Mouse (Mus musculus) liver, embryonic 16.5 days (tissue): ENCODE measurements around the gene Golph3l. TPM values are rescaled to one million over a fixed set of nuclear protein-coding genes. Genes with fewer than 3 reads are reported as not detected.
A peak's percentile ranks its signal among the peaks of the same experiment; 100 is the strongest.

Experiments
- ATAC-seq: fragments of 200-750 bp; cut with Nextera tagmentation; 2 replicates; pipeline ENCODE4 v1.8.0; 2017; ENCODE audit warnings: low read depth, mild to moderate bottlenecking, moderate number of reproducible peaks, moderate library complexity
- H3K27ac ChIP-seq: fragments of 300-500 bp; sonication (generic); 2 replicates; pipeline ENCODE4 v1.5.1; 2014; ENCODE audit warnings: mild to moderate bottlenecking, low read length
- H3K27me3 ChIP-seq: fragments of 300-500 bp; sonication (generic); 2 replicates; pipeline ENCODE4 v1.6.1; 2014; ENCODE audit warnings: low read depth, low read length, mixed read lengths; ENCODE audit not compliant: control insufficient read depth, insufficient read depth
- H3K36me3 ChIP-seq: fragments of 300-500 bp; sonication (generic); 2 replicates; pipeline ENCODE4 v1.6.1; 2014; ENCODE audit warnings: mild to moderate bottlenecking; ENCODE audit not compliant: control insufficient read depth, insufficient read depth
- H3K4me1 ChIP-seq: fragments of 300-500 bp; sonication (generic); 2 replicates; pipeline ENCODE4 v1.6.1; 2014; ENCODE audit warnings: low read depth, low read length, mixed read lengths; ENCODE audit not compliant: control insufficient read depth
- H3K4me2 ChIP-seq: fragments of 300-500 bp; sonication (generic); 2 replicates; pipeline ENCODE4 v1.6.1; 2014; ENCODE audit warnings: low read depth, low read length, mixed read lengths
- H3K4me3 ChIP-seq: fragments of 300-500 bp; sonication (generic); 2 replicates; pipeline ENCODE4 v1.5.1; 2014; ENCODE audit warnings: low read depth, mild to moderate bottlenecking, low read length
- H3K9ac ChIP-seq: fragments of 300-500 bp; sonication (generic); 2 replicates; pipeline ENCODE4 v1.6.1; 2014; ENCODE audit warnings: low read depth, low read length
- H3K9me3 ChIP-seq: fragments of 300-500 bp; sonication (generic); replicated peaks from 2 replicates; pipeline ENCODE4 v1.6.1; 2016; ENCODE audit warnings: low read length; ENCODE audit not compliant: control insufficient read depth
- WGBS: fragments of 180-500 bp; shearing (Covaris S2); extraction: QIAGEN DNeasy Blood & Tissue Kit; methylation state at CpG from one replicate; pipeline ENCODE4 v1.1.7; 2014; ENCODE audit not compliant: insufficient replicate concordance; 5-methylcytosine and 5-hydroxymethylcytosine counted together
- polyA plus RNA-seq: library from polyadenylated mRNA; unstranded; fragments of >200 nt; fragmentation: Nextera tagmentation; extraction: Ambion mirVana; gene quantifications from 2 replicates; pipeline ENCODE4 v1.2.1, GENCODE M21; 2015

Golph3l gene
- polyA plus RNA-seq, 1 experiment from 2014 or later: 33.2 TPM

GRCm38 (mm10) chr3:95560738-95561137 lies 28.0 kb upstream of the Golph3l start:
- 80% methylated on average over 3 of the region's 3 CpGs for WGBS
- no peak for ATAC-seq
- Histone ChIP-seq H3K4me2 (no peak overlapping the region), H3K4me1 (no peaks in the 10 kb centered on the region), H3K9me3 (no peaks in the 10 kb centered on the region), H3K27me3 (no peaks in the 10 kb centered on the region), H3K4me3 (no peak overlapping the region), H3K9ac (no peak overlapping the region), H3K27ac (no peak overlapping the region), H3K36me3 (no peaks in the 10 kb centered on the region)

- H3K4me1 ChIP-seq: no peaks in the 10 kb centered on the region
- H3K4me2 ChIP-seq: no peak overlapping the region
- H3K9ac ChIP-seq: no peak overlapping the region
- no peaks in the 10 kb centered on the region for H3K9me3 ChIP-seq
- 60% methylated on average over 2 of the region's 2 CpGs for WGBS
- no peaks in the 10 kb centered on the region for H3K27me3 ChIP-seq
- H3K27ac ChIP-seq: no peak overlapping the region
- H3K36me3 ChIP-seq: no peaks in the 10 kb centered on the region
- no peak overlapping the region for H3K4me3 ChIP-seq
- ATAC-seq: no peak
Measured at GRCm38 (mm10) chr3:95561826-95562225, 26.9 kb upstream of the Golph3l start.

- Histone ChIP-seq H3K9me3 (no peaks in the 10 kb centered on the region), H3K4me2 (no peak overlapping the region), H3K36me3 (no peaks in the 10 kb centered on the region), H3K27me3 (no peaks in the 10 kb centered on the region), H3K27ac (no peak overlapping the region), H3K4me3 (no peak overlapping the region), H3K9ac (no peak overlapping the region), H3K4me1 (no peaks in the 10 kb centered on the region)
- WGBS: 84% methylated on average over 3 of the region's 3 CpGs
- no peak for ATAC-seq
Measured at GRCm38 (mm10) chr3:95569585-95569984, 19.1 kb upstream of the Golph3l start.

GRCm38 (mm10) chr3:95587754-95588603 lies 755 bp upstream of the Golph3l start:
- H3K27me3 ChIP-seq: no peaks in the 10 kb centered on the region
- ATAC-seq: peak; percentile 7
- H3K4me2 ChIP-seq: peak overlapping the region; percentile 89
- H3K9me3 ChIP-seq: no peaks in the 10 kb centered on the region
- peak overlapping the region; percentile 98 for H3K27ac ChIP-seq
- H3K36me3 ChIP-seq: peaks cover 8% of the 10 kb centered on the region
- 44% methylated on average over 8 of the region's 8 CpGs for WGBS
- H3K4me3 ChIP-seq: peak overlapping the region; percentile 98
- peak overlapping the region; percentile 85 for H3K9ac ChIP-seq
- H3K4me1 ChIP-seq: peaks cover 7% of the 10 kb centered on the region

- Histone ChIP-seq H3K4me2 (no peak overlapping the region), H3K9me3 (no peaks in the 10 kb centered on the region), H3K27ac (no peak overlapping the region), H3K9ac (no peak overlapping the region), H3K4me1 (no peaks in the 10 kb centered on the region), H3K36me3 (peaks cover 21% of the 10 kb centered on the region), H3K4me3 (no peak overlapping the region), H3K27me3 (no peaks in the 10 kb centered on the region)
- no peak for ATAC-seq
Measured at GRCm38 (mm10) chr3:95598734-95599133, 10.0 kb downstream of the Golph3l start.

- Histone ChIP-seq H3K27me3 (no peaks in the 10 kb centered on the region), H3K4me2 (no peak overlapping the region), H3K9ac (no peak overlapping the region), H3K27ac (no peak overlapping the region), H3K4me3 (no peak overlapping the region), H3K36me3 (peaks cover 4% of the 10 kb centered on the region; the same call in 1 of the 2 replicates), H3K9me3 (no peaks in the 10 kb centered on the region), H3K4me1 (no peaks in the 10 kb centered on the region)
- ATAC-seq: no peak
- WGBS: 86% methylated on average over 3 of the region's 3 CpGs
Measured at GRCm38 (mm10) chr3:95601287-95601686, 12.6 kb downstream of the Golph3l start.

- WGBS: 86% methylated on average over 3 of the region's 3 CpGs
- Histone ChIP-seq H3K4me1 (no peaks in the 10 kb centered on the region), H3K36me3 (peaks cover 18% of the 10 kb centered on the region), H3K4me3 (no peak overlapping the region), H3K4me2 (no peak overlapping the region), H3K9ac (no peak overlapping the region), H3K27me3 (no peaks in the 10 kb centered on the region), H3K9me3 (no peaks in the 10 kb centered on the region), H3K27ac (no peak overlapping the region)
- no peak for ATAC-seq
Measured at GRCm38 (mm10) chr3:95606096-95606495, 17.4 kb downstream of the Golph3l start.

GRCm38 (mm10) chr3:95609195-95609594 lies 20.5 kb downstream of the Golph3l start:
- ATAC-seq: no peak
- WGBS: 40% methylated on average over 3 of the region's 3 CpGs
- H3K4me1 ChIP-seq: no peaks in the 10 kb centered on the region
- peaks cover 21% of the 10 kb centered on the region for H3K36me3 ChIP-seq
- no peak overlapping the region for H3K9ac ChIP-seq
- no peak overlapping the region for H3K27ac ChIP-seq
- no peaks in the 10 kb centered on the region for H3K9me3 ChIP-seq
- no peak overlapping the region for H3K4me3 ChIP-seq
- no peaks in the 10 kb centered on the region for H3K27me3 ChIP-seq
- no peak overlapping the region for H3K4me2 ChIP-seq

- ATAC-seq: no peak
- no peak overlapping the region for H3K9ac ChIP-seq
- H3K4me2 ChIP-seq: no peak overlapping the region
- H3K36me3 ChIP-seq: peaks cover 44% of the 10 kb centered on the region
- H3K4me3 ChIP-seq: no peak overlapping the region
- 91% methylated on average over 1 of the region's 1 CpGs for WGBS
- H3K4me1 ChIP-seq: no peaks in the 10 kb centered on the region
- H3K9me3 ChIP-seq: no peaks in the 10 kb centered on the region
- no peak overlapping the region for H3K27ac ChIP-seq
- H3K27me3 ChIP-seq: no peaks in the 10 kb centered on the region
Measured at GRCm38 (mm10) chr3:95613996-95614395, 25.3 kb downstream of the Golph3l start.
